ENCODE assay signal across 8 mouse cellular contexts in genomic region chr16:91647461-91648219, GRCm38 (mm10). TPM values are rescaled to one million over a fixed set of nuclear protein-coding genes. Genes with fewer than 3 reads are reported as not detected.
DNase-seq lines count a peak whose midpoint lies in the region; ATAC-seq and TF ChIP-seq lines count a peak whose summit lies in the region.

Son (plus strand) TSS chr16:91647506.

- H3K9me3 ChIP-seq in hindbrain, postnatal 0 days (ENCODE audit: low read length) = no peaks in the 10 kb centered on the region

- no peaks in the 10 kb centered on the region for H3K27me3 ChIP-seq in hindbrain, postnatal 0 days (ENCODE audit: insufficient read depth, low read length)

- peaks cover 12% of the 10 kb centered on the region for H3K36me3 ChIP-seq in hindbrain, postnatal 0 days (ENCODE audit: insufficient read depth, low read length)

- peak within 1 kb of the TSS; percentile 100 for H3K27ac ChIP-seq in gastrocnemius, adult 2 months
- peak within 1 kb of the TSS; percentile 97 for H3K27ac ChIP-seq in hindbrain, postnatal 0 days
- peak within 1 kb of the TSS; percentile 98 for H3K27ac ChIP-seq in left cerebral cortex, adult 2 months

- DNase-seq in ZHBTc4 (ENCODE audit: low read depth, low spot score) = peak; percentile 99
- DNase-seq in gastrocnemius, adult 2 months = peak; percentile 98
- DNase-seq in hindbrain, postnatal 0 days (ENCODE audit: low spot score) = peak; percentile 99
- DNase-seq in left cerebral cortex, adult 2 months (ENCODE audit: extremely low spot score in 1 of 2, low spot score in 2 of 2) = peak; percentile 95 to 97
- DNase-seq in right cerebral cortex, adult 2 months (ENCODE audit: low spot score in 2 of 2) = peak; percentile 97
- peak; percentile 96 for DNase-seq in urinary bladder, postnatal 14 days (ENCODE audit: low spot score)

- peaks cover 7% of the 10 kb centered on the region; the same call in 1 of the 2 replicates for H3K4me1 ChIP-seq in hindbrain, postnatal 0 days (ENCODE audit: insufficient read depth, low read length)

- intact Hi-C loops in gastrocnemius, adult 2 months (cut with DNase I) = loop anchor here (5.0 kb wide), 2 partner anchors 40 to 80 kb away; partner anchors contain the start of genes Cryzl1, Donson and Itsn1
- intact Hi-C loops in left cerebral cortex, adult 2 months (cut with DNase I) = loop anchor here (2.0 to 10.0 kb wide), 2 partner anchors 51 to 603 kb away; partner anchors contain the start of genes Paxbp1 and Tmem50b

- H3K4me3 ChIP-seq in gastrocnemius, adult 2 months = peak within 1 kb of the TSS; percentile 75
- peak within 1 kb of the TSS; percentile 81 for H3K4me3 ChIP-seq in hindbrain, postnatal 0 days (ENCODE audit: low read length)
- H3K4me3 ChIP-seq in left cerebral cortex, adult 2 months = peak within 1 kb of the TSS; percentile 63

- peak within 1 kb of the TSS; percentile 74 for H3K9ac ChIP-seq in hindbrain, postnatal 0 days (replicated peaks; ENCODE audit: low read length)

- ATAC-seq in common myeloid progenitor, adult 5-6 weeks (replicated peaks; ENCODE audit: low read depth, poor library complexity, severe bottlenecking) = peak; percentile 86
- peak; percentile 96 for ATAC-seq in hindbrain, postnatal 0 days
- ATAC-seq in megakaryocyte, adult 5-6 weeks (ENCODE audit: poor library complexity, severe bottlenecking) = peak; percentile 86

- under 1% methylated on average over 68 of the region's 70 CpGs for WGBS in hindbrain, postnatal 0 days

- H3K4me2 ChIP-seq in hindbrain, postnatal 0 days (ENCODE audit: low read depth, low read length) = peak within 1 kb of the TSS; percentile 76

- no peak for TF ChIP-seq CTCF in gastrocnemius, adult 2 months (IDR thresholded peaks at IDR 0.05)
- TF ChIP-seq CTCF in hindbrain, postnatal 0 days (IDR thresholded peaks at IDR 0.05; ENCODE audit: low read depth) = peak; percentile 20; the same call in 1 of the 2 replicates
- TF ChIP-seq CTCF in left cerebral cortex, adult 2 months (IDR thresholded peaks at IDR 0.05) = no peak

RNA-seq across cellular contexts. Expression of gene Son, which starts in this region (rescaled TPM):
- total RNA-seq in common myeloid progenitor, adult 5-6 weeks (2017) = 241 and 272 TPM in 2 replicates
- total RNA-seq in gastrocnemius, adult 2 months (2021) = 100 to 1,000 TPM; 113 to 116 TPM
- 246 and 254 TPM in 2 replicates for total RNA-seq in hindbrain, postnatal 0 days (2014; rRNA removed)
- polyA plus RNA-seq in hindbrain, postnatal 0 days (2015; fragmentation: Nextera tagmentation; extraction: Ambion mirVana) = 95.3 and 97.2 TPM in 2 replicates
- total RNA-seq in left cerebral cortex, adult 2 months (2021) = 100 to 1,000 TPM; 221 to 228 TPM
- total RNA-seq in megakaryocyte, adult 5-6 weeks (2015) = 271 and 279 TPM in 2 replicates
- total RNA-seq in megakaryocyte, adult 5-6 weeks (2017) = 160 and 200 TPM in 2 replicates

Comparison
In these comparisons a context has a peak if more than half of its experiments do, and no peak if none do; other contexts are left out.
1. Peak in every context shown above with its lines: DNase-seq, ATAC-seq, H3K4me3 ChIP-seq and H3K27ac ChIP-seq.